In the genomic region with DNA sequence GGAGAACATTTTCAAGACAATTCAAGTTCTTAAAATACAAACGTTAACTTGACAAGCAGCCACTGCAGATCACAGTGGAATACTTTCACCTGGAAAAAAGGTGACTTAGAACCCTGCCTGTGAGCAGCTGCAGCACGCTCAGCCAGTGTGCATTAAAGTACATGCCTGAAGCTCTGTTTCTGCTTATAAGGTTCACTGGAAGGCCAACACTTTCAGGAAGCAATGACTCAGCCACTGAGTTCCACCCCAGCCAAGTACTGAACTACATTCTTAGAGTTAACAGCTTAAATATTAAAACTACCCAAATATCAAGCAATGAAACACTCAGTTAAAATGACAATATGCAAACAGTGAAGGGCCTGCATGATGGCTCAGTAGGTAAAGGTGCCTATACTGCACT, we compare ENCODE assay signal across 24 mouse cellular contexts. TPM values are rescaled to one million over a fixed set of nuclear protein-coding genes. Genes with fewer than 3 reads are reported as not detected.
DNase-seq lines count a peak whose midpoint lies in the region; ATAC-seq and TF ChIP-seq lines count a peak whose summit lies in the region.
"Had no signal": no experiment of that assay in that cellular context is flagged by ENCODE, and none has a peak within 500 bp of the region (broad histone marks: within the 10 kb centered on the region; RNA-seq: fewer than 3 reads in every experiment).

No protein-coding gene starts in this region.

- no peak overlapping the region for H3K9ac ChIP-seq in midbrain, embryonic 11.5 days (ENCODE audit: low read length)
- H3K9ac ChIP-seq: forebrain, postnatal 0 days; heart, embryonic 13.5 days; hindbrain, embryonic 14.5 days had no signal

- no peaks in the 10 kb centered on the region for H3K9me3 ChIP-seq in G1E (replicated peaks)
- no peaks in the 10 kb centered on the region for H3K9me3 ChIP-seq in midbrain, embryonic 11.5 days (ENCODE audit: control insufficient read depth, low read length)
- H3K9me3 ChIP-seq: heart, embryonic 10.5 days had no signal

- H3K27ac ChIP-seq in embryonic fibroblast, embryonic 13.5 days (ENCODE audit: insufficient read depth, low read length), result peak overlapping the region; percentile 65
- H3K27ac ChIP-seq in midbrain, embryonic 11.5 days (ENCODE audit: low read depth, low read length), result no peak overlapping the region
- H3K27ac ChIP-seq: heart, adult 2 months; heart, embryonic 10.5 days; heart, embryonic 13.5 days; hindbrain, embryonic 14.5 days; hindbrain, postnatal 0 days had no signal

- peaks cover 12% of the 10 kb centered on the region for H3K4me1 ChIP-seq in G1E (ENCODE audit: insufficient read depth, low read depth, low read length)
- H3K4me1 ChIP-seq in embryonic fibroblast, embryonic 13.5 days (ENCODE audit: control insufficient read depth, insufficient read depth, low read length), result peaks cover 11% of the 10 kb centered on the region
- H3K4me1 ChIP-seq in midbrain, embryonic 11.5 days (ENCODE audit: control insufficient read depth, insufficient read depth, low read length), result no peaks in the 10 kb centered on the region
- H3K4me1 ChIP-seq: heart, embryonic 10.5 days; heart, embryonic 13.5 days had no signal

- peaks cover 65% of the 10 kb centered on the region for H3K36me3 ChIP-seq in G1E (replicated peaks)
- H3K36me3 ChIP-seq in midbrain, embryonic 11.5 days (ENCODE audit: control insufficient read depth, insufficient read depth, low read length), result 0 out of 2 replicates have a peak, but pooled peaks cover 6% of the 10 kb centered on the region

- ATAC-seq in G1E (ENCODE audit: extremely low read depth, insufficient number of reproducible peaks, low FRiP score, poor library complexity, severe bottlenecking), result peak; percentile 58
- ATAC-seq in midbrain, embryonic 11.5 days (ENCODE audit: low FRiP score), result no peak
- ATAC-seq: CD4-positive, CD25-positive, alpha-beta regulatory T cell, adult 4 months; forebrain, embryonic 14.5 days; forebrain, postnatal 0 days; hindbrain, postnatal 0 days; inflammation-experienced regulatory T-cells, adult 6 months had no signal

- DNase-seq in kidney, adult 9 months, result peak; percentile 17
- DNase-seq in kidney, adult 18-20 months, result no peak
- peak; percentile 35 for DNase-seq in 416B (ENCODE audit: low read depth)
- DNase-seq in G1E (ENCODE audit: low spot score), result no peak
- DNase-seq in midbrain, embryonic 11.5 days (ENCODE audit: low spot score, missing footprints), result no peak
- DNase-seq in right cerebral cortex, postnatal 36 days (ENCODE audit: low spot score in 2 of 2), result no peak
- DNase-seq: adrenal gland, postnatal 10 days; adrenal gland, postnatal 36 days; cerebellum, adult 18-20 months; cerebellum, adult 9-10 months; cerebellum, postnatal 14 days; forebrain, postnatal 0 days; gastrocnemius, postnatal 25 days; heart, adult 2 months; heart, postnatal 14 days; heart, postnatal 4 days had no signal

- no peak overlapping the region for H3K4me3 ChIP-seq in G1E (ENCODE audit: low read depth, low read length)
- H3K4me3 ChIP-seq in embryonic fibroblast, embryonic 13.5 days (ENCODE audit: insufficient read depth, low read length), result no peak overlapping the region
- no peak overlapping the region for H3K4me3 ChIP-seq in midbrain, embryonic 11.5 days (ENCODE audit: low read depth, low read length)
- H3K4me3 ChIP-seq: heart, adult 2 months; heart, embryonic 10.5 days; heart, embryonic 13.5 days had no signal

- TF ChIP-seq POLR2A in embryonic fibroblast, embryonic 13.5 days (IDR thresholded peaks at IDR 0.05; ENCODE audit: low read depth, low read length), result no peak

- no peak overlapping the region for H3K4me2 ChIP-seq in midbrain, embryonic 11.5 days
- H3K4me2 ChIP-seq: heart, embryonic 13.5 days; hindbrain, embryonic 14.5 days had no signal

- H3K27me3 ChIP-seq in G1E (ENCODE audit: insufficient read depth, low read length), result no peaks in the 10 kb centered on the region
- H3K27me3 ChIP-seq in midbrain, embryonic 11.5 days (ENCODE audit: control insufficient read depth, insufficient read depth, low read length), result no peaks in the 10 kb centered on the region
- H3K27me3 ChIP-seq: heart, embryonic 13.5 days had no signal

- 87% methylated on average over 2 of the region's 2 CpGs for WGBS in midbrain, embryonic 11.5 days

- TF ChIP-seq CTCF in G1E (IDR thresholded peaks at IDR 0.05; ENCODE audit: low read depth, low read length), result no peak
- TF ChIP-seq CTCF in embryonic fibroblast, embryonic 13.5 days (IDR thresholded peaks at IDR 0.05; ENCODE audit: borderline replicate concordance, insufficient read depth, low read length), result no peak

RNA-seq across cellular contexts. Expression of gene Ipo8, which starts 20.1 kb away (rescaled TPM):
- total RNA-seq in G1E (2014; fragmentation: Nextera tagmentation) (72.2 and 111 TPM in 2 replicates), G1E (2017) (61.6 and 66.4 TPM in 2 replicates)
- polyA plus RNA-seq in G1E (2012), result 17.2 and 17.7 TPM in 2 replicates
- polyA plus RNA-seq in embryonic fibroblast, embryonic 13.5 days (2011; ENCODE audit: insufficient read length, low read depth, missing spikeins), result 37.1 and 46.4 TPM in 2 replicates
- 25.5 and 27.9 TPM in 2 replicates for polyA plus RNA-seq in midbrain, embryonic 11.5 days (2014; fragmentation: Nextera tagmentation; extraction: Ambion mirVana)

Comparison
In these comparisons a context has a peak if more than half of its experiments do, and no peak if none do; other contexts are left out.
1. DNase-seq: peak in kidney, adult 9 months (single experiment) and 416B (single experiment); none in kidney, adult 18-20 months (single experiment), G1E (single experiment), midbrain, embryonic 11.5 days (single experiment) and right cerebral cortex, postnatal 36 days (0 of 2).